Mouse (Mus musculus) urinary bladder, adult 18-20 months (tissue): Measurements from ENCODE around the gene Knop1.

Experiments used
- DNase-seq, 2 experiments: peaks; one replicate each; pipeline ENCODE4 v3.0.0; 2022; ENCODE audit warnings: low spot score in 2 of 2, mixed read lengths in 2 of 2

Knop1 gene

DNA sequence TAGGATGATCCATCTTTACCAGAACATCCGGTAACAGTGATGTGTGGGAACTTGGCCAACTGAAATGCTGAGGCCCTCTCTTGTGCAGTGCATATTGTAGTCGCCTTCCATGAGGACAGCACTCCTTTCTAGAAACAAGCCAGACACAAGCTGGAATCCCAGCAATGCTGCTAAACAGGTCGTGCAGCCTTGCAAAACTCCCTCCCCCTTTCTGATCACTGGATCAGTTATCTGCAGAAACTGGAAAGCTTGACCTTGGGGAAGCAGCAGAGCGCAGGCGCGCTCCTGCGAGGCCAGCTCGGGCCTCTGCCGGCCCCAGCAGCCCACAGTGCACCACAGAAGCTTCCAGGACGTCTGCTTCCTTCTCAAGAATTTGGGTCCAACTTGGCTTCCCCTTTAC is 7.3 kb downstream of the Knop1 start:
- DNase-seq = peak; percentile 30 to 54

DNA sequence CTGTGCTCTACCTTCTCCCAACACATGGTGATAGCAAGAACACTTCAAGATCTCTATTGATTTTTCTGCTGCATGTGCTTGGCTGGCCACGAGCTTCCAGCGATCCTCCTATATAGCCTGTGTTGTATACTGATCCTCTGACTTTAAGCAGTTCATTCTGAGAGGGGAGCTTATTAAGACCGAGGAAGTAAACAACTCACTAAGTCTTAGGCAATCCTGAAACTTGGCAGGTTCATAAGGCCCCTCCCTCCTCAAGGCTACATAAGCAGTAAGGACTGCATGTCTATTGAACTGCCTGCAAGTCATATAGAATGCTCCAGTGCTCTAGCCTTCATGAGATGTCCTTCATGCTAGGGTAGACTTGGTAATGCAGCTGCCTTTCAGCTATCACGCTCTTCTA is 9.7 kb downstream of the Knop1 start:
- no peak for DNase-seq

DNA sequence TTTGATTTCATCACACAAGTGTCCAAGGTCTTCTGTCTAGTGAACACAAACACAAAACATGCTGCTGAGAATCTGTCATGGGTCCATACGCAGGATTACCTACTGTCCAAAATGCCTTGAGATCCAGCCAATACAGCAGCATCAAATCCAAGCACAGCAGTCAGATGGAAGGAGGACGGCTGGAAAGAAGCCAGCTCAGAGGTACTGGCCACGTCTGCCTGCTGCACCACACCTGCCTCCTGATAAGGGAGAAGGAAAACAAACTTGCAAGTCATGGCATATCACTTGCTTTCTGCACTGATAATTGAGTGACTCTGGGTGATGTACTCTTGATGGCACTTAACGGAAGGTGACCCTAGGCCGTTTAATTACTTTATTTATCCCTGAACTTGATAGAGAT is 10.9 kb downstream of the Knop1 start:
- DNase-seq = peak; percentile 22 to 26

DNA sequence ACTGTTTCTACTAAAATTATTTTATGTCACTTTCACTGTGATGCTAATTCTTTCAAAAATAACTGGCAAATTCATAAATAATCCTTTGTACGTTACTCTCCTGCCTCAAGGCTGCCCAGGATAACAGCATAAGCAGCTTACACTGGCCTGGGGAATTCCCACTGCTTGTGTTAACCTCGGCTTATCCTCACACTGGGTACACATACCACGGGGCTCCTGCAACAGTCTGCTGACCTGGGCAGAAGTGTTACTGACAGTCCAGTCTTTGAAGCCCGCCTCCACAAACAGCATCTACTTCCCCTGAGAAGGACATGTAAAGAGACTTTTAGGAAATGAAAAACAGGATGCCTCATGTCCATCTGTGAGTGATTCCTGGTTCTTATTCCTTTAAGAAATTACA is 13.1 kb downstream of the Knop1 start:
- DNase-seq = no peak

DNA sequence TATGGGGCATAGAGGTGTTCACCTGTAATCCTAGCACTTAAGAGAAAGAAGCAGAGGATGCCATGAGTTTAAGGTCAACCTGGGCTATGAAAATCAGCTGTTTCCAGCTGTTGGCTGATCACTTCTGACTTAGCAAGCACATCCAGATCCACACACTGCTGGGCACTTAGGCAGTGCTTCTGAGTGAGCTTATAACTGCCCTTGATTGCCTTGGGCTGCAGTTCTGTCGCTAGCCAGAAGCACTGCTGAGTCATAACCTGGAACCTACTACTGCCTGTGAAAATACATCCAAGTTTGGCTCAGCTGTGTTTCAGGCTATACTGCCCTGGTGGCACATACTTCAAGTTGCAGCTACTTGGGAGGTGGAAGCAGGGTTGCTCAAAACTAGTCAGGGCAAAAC is 14.3 kb downstream of the Knop1 start:
- no peak for DNase-seq

DNA sequence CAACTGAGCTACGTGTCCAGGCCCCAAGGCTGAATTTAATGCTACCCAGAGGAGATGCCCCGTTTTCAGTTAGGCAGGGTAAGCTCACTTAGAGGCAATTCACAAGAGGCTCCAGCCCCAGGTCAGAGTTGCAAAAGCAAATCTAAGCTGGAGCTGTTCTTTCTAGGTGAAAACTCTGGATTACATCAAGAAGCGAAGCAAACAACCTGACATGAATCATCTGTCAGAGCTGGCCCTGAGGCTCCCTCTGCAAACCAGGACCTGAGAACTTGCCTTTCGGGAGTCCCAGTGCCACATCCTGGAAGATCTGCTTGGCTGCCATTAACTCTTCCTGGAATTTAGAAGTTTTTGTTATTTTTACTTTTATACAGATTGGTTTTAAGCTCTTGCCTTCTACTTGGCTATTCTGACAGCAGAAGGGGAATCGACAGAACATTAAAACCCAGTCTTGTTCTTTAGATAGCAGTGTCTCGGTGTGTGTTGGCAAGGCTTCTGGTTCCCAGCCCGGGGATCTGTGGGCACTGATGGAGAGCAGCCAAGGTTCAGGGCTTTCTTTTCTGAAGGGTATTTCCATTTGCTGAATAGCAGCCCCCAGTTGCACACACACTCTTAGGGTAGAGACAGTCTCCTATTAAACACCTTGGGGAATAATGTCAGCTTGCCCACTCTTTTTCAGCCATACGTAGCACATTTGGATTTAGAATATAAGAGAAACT is 14.9 kb downstream of the Knop1 start:
- no peak for DNase-seq

DNA sequence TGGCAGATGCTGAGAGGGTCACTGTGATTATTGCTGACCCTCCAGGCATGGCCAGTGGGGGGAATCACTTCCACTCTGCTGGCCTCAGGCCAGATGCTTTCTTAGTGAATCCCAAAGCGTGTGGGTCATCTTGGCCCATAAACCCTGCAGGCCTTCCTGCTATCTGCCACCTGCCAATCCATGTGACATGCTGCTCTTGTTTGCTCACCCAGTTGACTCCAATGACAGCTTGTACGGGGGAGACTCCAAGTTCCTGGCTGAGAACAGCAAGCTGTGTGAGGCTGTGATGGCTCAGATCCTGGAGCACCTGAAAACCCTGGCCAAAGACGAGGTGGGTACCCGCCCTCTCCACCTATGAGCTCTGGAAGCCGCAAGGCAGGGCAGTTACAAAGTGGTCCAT is 18.2 kb downstream of the Knop1 start:
- no peak for DNase-seq

DNA sequence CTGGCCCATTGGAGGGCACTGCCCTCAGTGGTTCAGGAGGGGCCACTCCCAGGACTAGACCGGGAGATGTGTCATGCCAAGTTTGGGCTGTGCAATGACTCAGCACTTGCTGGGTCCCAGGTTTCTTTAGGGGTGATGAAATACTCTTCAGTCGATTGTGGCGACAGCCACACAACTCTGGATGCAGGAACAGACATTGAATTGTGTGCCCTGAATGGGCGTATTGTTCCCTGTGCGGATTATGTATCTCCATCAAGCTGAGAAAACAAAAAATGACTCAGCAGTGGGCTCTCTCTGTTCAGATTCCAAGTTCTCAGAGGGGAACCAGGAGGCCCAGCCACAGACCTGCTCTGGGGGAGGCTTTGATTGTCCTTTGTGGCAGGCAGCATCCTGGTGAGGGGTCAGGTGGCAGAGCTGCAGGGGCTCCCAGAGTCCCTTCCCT is 28.1 kb downstream of the Knop1 start:
- no peak for DNase-seq

DNA sequence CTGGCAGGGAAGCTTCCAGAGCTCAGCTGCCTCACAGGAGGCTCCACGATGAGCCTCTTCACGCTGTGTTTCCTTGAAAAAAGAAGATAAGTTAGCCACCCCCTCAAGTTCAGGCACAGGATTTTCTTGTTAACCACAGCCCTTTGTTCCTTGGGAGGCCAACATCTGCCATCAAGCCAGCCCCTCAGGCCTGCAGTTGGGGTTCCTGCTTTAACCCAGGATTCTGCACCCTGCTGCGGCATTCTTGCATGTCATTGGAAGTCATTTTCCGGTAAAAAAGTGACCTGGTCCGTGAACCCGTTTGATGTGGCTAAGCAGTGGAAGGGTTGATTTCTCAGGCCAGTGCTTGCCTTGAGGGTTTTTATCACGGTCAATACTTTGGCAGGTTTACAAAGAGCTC is 31.6 kb downstream of the Knop1 start:
- DNase-seq = no peak

DNA sequence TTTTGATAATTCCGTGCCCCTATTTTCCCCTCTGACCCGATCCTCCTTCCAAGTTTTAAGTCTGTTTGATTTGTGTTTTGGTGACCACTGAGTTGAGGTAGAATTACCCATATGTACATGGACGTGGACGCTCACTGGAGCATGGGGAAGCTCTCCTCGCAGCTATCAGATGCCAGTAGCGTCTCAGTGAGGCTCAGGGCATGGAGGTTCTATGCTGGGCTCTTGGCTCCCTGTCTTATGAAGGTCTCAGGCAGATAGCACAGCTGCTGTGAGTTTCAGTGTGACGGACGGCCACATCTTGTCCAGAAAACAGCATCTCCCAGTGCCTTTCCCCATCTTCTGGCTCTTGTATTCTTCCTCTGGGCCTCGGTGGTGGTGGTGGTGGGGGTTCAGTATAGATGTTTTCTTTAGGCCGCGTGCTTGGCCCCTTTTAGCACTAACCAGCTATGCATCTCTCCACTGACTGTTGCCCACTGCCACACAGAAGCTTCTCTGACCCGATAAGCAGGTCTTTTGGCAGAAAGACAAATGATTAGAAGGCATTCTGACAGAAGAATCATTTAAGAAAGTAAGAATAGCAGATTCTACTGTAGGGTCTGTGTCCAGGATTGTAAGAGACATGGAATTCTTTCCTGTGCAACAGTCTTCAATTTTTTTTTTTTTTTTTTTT is 34.0 kb downstream of the Knop1 start:
- DNase-seq = no peak

DNA sequence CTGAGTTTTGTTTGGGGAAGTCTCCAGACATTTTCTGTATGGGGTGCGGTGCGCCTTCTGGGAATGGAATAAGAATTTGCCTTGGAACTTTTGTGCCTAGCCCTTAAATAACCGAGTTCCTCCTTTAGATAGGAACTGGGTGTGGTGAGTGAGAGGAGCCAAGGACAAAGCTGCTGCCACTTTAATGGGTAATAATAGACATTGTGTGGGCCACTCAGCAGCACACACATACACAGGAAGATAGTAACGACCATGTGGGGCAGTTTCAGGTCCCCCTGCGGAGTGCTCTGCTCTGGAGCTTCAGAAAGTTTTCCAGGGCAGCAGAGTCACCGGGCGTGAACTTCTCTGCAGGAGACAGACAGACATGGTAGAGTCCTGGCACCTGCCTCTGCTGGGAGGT is 34.7 kb downstream of the Knop1 start:
- no peak for DNase-seq

DNA sequence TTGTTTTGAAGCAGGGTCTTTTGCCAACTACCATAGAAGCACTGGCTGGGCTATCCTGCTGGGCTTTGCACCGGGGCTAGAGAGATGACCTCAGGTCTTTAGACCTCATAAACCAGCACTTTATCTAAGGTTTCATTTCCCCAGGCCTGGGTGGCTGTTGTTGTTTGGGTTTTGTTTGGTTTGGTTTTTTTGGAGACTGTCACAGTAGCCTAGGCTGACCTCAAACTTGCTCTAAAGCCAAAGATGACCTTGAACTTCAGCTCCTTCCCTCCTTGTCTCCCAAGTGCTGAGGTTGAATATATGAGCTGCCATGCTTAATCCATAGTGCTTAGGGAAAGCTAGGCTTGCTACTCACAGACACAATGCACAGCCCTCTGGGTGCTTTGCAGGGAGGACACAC is 36.4 kb downstream of the Knop1 start:
- no peak for DNase-seq

DNA sequence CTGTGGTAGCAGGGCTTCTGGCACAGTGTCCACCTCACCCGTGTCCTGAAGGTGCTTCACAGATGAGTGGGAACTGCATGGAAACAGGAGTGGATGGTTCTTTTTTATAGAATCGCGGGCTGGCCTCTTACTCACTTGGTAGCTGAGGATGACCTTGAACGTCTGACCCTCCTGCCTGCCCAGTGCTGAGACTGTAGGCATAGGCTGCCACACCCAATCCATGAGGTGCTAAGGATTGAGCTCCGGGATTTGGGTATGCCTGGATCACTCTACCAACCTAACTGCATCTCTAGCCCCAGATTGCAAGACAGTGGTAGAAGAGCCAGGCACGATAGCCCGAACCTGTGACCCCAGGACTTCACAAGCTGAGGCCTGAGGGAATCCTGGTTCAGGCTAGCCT is 38.3 kb downstream of the Knop1 start:
- DNase-seq = no peak

DNA sequence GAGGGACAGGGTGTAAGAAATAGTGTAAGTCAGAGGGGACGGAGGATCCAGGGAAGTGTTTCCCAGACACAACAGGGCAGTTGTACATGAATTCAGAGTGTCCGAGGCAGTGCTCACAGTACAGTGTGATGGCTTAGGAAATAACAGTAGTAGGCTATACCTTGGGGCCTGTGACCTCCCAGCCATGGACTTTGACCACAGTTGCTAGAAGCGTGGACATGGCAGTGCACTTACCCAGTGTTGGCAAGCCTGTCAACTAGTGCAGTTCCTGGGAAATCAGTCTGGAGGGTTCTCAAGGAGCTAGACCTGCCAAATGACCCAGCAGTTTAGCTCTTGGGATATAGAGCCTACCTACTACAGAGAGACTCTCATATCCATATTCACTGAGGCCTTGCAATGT is 39.8 kb downstream of the Knop1 start:
- no peak for DNase-seq

DNA sequence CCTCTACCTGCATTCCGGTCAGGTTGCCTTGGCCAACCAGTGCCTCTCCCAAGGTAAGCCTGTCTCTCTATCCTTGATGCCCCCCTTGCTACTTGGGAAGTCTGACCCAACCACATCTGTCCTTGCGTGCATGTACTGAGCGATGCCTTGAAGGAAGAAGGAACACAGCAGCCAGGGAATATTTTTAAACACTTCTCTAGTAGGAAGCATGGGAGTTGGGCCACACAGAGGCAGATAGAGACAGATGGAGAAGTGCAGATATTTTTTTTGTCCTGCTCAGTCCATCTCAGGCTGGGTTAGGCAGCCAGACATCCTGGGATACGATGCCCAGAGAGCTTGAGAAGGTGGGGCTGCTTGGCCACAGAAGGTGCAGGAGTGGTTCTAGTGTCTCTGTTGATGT is 42.5 kb downstream of the Knop1 start:
- DNase-seq = no peak

DNA sequence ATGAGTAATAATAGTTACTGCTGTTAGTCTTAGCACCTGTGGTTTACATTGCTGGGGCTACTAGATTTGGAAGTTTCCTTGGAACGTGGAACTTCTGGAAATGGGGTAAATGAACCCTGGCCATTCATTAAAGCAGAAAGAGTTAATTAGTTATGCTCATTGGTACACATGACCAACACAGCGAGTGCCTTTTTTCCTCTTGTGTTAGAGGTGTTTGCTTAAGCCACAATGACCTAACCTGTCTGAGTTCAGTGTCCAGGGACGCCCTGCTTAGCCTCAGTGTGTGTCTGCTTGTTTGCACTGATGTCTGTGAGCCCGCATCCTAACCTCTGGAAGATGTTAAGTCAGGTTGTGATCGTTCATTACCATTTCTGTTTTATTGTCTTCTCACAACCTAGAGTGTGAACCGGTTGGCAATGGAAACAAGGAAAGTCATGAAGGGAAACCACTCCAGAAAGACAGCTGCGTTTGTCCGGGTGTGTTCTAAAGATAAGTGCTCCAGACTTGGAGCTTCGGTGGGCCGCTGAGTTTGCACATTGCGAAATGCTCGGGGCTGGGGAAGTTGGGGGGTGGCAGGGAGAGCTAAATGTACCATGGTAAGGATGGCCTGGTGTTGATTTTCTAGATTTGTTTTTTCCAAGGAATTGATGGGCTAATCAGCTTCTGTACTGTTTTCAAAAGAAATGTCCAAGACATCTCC is 44.5 kb downstream of the Knop1 start:
- peak in 1 of 2 experiments; percentile 25 for DNase-seq

DNA sequence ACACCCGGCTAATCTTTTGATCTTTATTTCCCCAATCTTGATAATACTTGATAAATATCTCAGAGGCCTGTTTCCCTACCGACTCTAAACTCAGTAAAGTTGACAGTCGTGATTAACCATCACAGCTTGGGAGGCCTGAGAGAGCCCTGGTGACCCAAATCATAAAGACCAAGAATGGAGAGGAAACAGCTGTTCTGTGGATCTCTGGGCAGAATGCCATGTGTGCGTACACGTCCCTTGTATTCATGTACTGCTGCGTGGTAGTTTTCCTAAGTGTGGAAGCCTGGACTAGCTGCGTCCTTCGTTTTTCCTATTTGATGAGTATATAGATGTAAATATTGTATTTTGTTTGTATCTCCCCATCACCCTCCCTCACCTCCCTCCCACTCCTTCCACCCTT is 48.2 kb downstream of the Knop1 start:
- DNase-seq = no peak

DNA sequence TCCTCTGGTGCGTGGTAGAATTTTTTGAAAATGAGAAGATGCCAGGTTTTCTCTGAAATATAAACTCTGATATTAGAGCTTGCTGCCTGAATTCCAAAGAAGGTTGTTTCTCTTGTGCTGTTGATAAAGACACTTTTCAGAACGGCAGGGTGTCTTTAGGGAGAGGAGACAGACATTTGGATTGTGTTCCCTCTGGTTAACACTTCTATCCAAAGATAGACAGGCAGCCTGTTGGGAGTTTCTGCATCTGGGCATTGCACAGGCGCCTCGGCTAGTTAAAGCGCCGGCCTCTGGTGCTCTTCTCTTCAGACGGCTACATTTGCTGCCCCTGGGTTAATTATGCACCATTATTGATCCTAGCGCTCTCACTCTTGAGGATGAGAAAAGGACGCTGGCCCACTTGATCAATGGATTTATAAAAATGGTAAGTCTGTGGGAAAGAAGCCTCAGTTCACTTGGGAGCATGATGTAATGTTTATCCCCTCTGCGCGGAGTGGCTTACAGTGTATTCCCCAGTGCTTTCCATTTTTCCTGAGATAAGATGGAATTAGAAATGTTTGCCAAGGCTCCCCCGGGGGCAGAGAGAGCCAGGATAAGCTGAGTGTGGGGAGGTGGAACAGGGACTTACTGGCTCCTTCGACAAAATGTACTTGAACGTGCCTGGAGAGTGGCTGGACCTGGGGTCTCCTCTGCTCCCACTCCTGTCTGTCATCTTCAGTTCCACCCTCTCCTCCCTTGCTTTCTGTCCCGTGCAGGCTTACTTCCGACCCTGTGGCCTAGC is 49.2 kb downstream of the Knop1 start:
- no peak for DNase-seq

DNA sequence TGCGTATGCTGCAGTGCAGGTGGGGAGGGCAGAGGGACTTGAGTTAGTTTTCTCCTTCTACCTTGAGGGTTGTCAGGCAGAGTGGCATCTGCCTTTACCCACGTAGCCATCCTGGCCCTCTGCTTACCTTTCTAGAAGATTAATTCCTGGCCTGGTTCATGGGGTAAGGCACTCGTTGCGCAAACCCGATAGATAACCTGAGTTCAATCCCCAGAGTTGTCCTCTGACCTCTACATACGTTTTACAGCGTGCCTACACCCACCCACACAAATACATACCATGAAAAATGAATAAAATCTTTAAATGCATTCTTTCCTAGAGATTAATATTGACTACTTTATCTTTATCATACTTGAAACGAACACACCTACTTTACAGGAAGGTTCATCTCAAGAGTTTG is 52.6 kb downstream of the Knop1 start:
- DNase-seq = no peak

DNA sequence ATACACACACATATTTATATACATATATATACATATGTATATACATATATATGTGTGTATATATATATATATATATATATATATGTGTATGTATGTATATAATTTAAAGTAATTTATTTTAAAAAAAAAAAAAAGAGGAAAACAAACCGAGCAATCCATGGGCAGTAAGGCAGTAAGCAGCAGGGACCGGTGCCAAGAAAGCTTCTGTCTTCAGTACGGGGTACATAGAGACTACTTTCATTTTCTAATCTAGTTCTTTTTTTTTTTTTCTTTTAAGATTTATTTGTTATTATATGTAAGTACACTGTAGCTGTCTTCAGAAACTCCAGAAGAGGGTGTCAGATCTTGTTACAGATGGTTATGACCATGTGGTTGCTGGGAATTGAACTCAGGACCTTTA is 54.3 kb downstream of the Knop1 start:
- no peak for DNase-seq

DNA sequence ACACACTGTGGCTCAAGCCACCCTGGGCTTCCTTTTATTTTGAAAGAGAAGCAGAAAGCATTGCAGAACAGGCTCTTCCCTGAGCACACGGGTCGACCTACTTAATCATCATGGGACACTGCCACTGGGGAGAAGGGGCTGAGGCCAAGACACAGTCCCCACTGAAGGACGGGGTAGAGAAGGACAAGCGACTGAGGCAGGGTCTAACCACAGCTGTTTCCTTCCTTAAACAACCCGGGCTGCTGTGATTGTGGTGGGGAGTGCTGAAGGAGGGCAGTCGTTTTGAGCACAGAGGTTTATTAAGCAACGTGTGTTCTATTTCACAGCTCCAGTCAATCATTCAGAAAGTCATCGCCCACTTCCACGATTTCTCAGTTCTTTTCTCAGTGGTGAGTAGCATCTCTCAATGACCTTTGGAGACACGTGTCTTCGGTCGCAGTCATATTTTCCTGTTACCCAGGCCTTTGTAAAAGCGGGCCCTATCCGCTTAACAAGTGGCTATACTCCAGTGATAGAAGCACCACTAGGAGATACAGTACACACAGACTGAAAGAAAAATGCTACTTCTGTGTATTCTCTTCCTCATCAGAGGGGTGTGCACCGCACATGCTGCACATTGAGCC is 55.8 kb downstream of the Knop1 start:
- DNase-seq = no peak

DNA sequence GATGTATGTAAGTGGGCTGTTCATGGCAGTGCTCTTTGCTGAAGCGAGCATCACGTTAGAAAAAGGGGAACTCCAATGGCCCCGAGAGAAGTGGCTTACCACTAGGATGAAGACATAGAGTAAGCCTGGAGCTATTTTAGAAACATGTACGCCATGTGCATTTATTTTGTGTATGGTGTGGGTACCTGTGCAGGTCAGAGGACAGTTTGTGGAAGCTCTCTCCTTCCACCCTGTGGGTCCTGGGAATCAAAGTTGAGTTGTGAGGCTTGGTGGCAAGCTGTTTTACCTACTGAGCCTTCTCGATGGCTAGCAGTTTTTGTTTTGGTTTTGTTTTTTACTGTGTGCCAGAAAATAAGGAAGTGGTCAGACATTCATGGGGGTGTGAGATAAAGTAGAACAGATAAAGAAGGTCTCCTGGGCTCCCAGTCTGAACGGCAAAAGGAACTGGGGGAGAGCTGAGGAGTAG is 57.9 kb downstream of the Knop1 start:
- no peak for DNase-seq
